Mouse (Mus musculus): Measurements from ENCODE around the gene Sh2b1.

The Sh2b1 gene

GRCm38 (mm10) chr7:126456382-126457266 is 18.6 kb downstream of the Sh2b1 start:
- ATAC-seq (ENCODE audit: low TSS enrichment): no peak

- ATAC-seq (ENCODE audit: low TSS enrichment): no peak
Observed at GRCm38 (mm10) chr7:126455242-126455641, 20.0 kb downstream of the Sh2b1 start.

GRCm38 (mm10) chr7:126453861-126454260 is 21.4 kb downstream of the Sh2b1 start:
- no peak for ATAC-seq (ENCODE audit: low TSS enrichment)

GRCm38 (mm10) chr7:126452244-126452643 is 23.0 kb downstream of the Sh2b1 start:
- ATAC-seq (ENCODE audit: low TSS enrichment): no peak

GRCm38 (mm10) chr7:126450641-126451040 is 24.6 kb downstream of the Sh2b1 start:
- ATAC-seq (ENCODE audit: low TSS enrichment): no peak

GRCm38 (mm10) chr7:126449991-126450390 is 25.2 kb downstream of the Sh2b1 start:
- ATAC-seq (ENCODE audit: low TSS enrichment): no peak

- ATAC-seq (ENCODE audit: low TSS enrichment): no peak
Observed at GRCm38 (mm10) chr7:126448481-126448880, 26.7 kb downstream of the Sh2b1 start.

GRCm38 (mm10) chr7:126446217-126446616 is 29.0 kb downstream of the Sh2b1 start:
- no peak for ATAC-seq (ENCODE audit: low TSS enrichment)

- no peak for ATAC-seq (ENCODE audit: low TSS enrichment)
Observed at GRCm38 (mm10) chr7:126445104-126445815, 30.0 kb downstream of the Sh2b1 start.

GRCm38 (mm10) chr7:126444536-126444935 is 30.7 kb downstream of the Sh2b1 start:
- ATAC-seq (ENCODE audit: low TSS enrichment): no peak

- no peak for ATAC-seq (ENCODE audit: low TSS enrichment)
Observed at GRCm38 (mm10) chr7:126443997-126444396, 31.2 kb downstream of the Sh2b1 start.

GRCm38 (mm10) chr7:126440134-126440533 is 35.1 kb downstream of the Sh2b1 start:
- ATAC-seq (ENCODE audit: low TSS enrichment): no peak

- ATAC-seq (ENCODE audit: low TSS enrichment): no peak
Observed at GRCm38 (mm10) chr7:126436851-126437250, 38.4 kb downstream of the Sh2b1 start.

GRCm38 (mm10) chr7:126435801-126436200 is 39.4 kb downstream of the Sh2b1 start:
- ATAC-seq (ENCODE audit: low TSS enrichment): no peak

GRCm38 (mm10) chr7:126434726-126435125 is 40.5 kb downstream of the Sh2b1 start:
- no peak for ATAC-seq (ENCODE audit: low TSS enrichment)

- no peak for ATAC-seq (ENCODE audit: low TSS enrichment)
Observed at GRCm38 (mm10) chr7:126430167-126430566, 45.1 kb downstream of the Sh2b1 start.

- ATAC-seq (ENCODE audit: low TSS enrichment): no peak
Observed at GRCm38 (mm10) chr7:126429503-126429898, 45.7 kb downstream of the Sh2b1 start.

GRCm38 (mm10) chr7:126428631-126429502 is 46.4 kb downstream of the Sh2b1 start, which contains the start of gene Rabep2:
Gene Rabep2 (plus strand): TSS chr7:126428759.
- peak; percentile 85 for ATAC-seq (ENCODE audit: low TSS enrichment)

GRCm38 (mm10) chr7:126428154-126428553 is 47.1 kb downstream of the Sh2b1 start:
- ATAC-seq (ENCODE audit: low TSS enrichment): 0 out of 2 replicates have a peak, but pooled peaks have one; percentile 10

GRCm38 (mm10) chr7:126427323-126427860 is 47.8 kb downstream of the Sh2b1 start:
- ATAC-seq (ENCODE audit: low TSS enrichment): no peak

- ATAC-seq (ENCODE audit: low TSS enrichment): no peak
Observed at GRCm38 (mm10) chr7:126424161-126424560, 51.1 kb downstream of the Sh2b1 start.

- ATAC-seq (ENCODE audit: low TSS enrichment): no peak
Observed at GRCm38 (mm10) chr7:126421756-126422155, 53.5 kb downstream of the Sh2b1 start.

Measured in frontal cortex, adult (tissue).